Mouse (Mus musculus) kidney, adult 8-10 months (tissue): ENCODE measurements around the gene Nuak2.
A peak's percentile ranks its signal among the peaks of the same experiment; 100 is the strongest.
"Not testable (repeated sequence)": the region's sequence is repeated elsewhere in the genome, so short reads cannot be mapped to it uniquely, and the experiment has no call there.

Experiments
- DNase-seq, 2 experiments: peaks; one replicate each; pipeline ENCODE4 v3.0.0; 2022

The Nuak2 gene

GRCm38 (mm10) chr1:132315889-132316624, at the start of gene Nuak2:
TSS of gene Nuak2 (plus strand) at chr1:132316126.
- peak; percentile 96 to 97 for DNase-seq

- DNase-seq, result peak; percentile 23 to 56
Observed at GRCm38 (mm10) chr1:132266791-132267557, 49.0 kb upstream of the Nuak2 start.

- no peak for DNase-seq
Observed at GRCm38 (mm10) chr1:132267959-132268358, 48.0 kb upstream of the Nuak2 start.

GRCm38 (mm10) chr1:132268418-132269060, 47.4 kb upstream of the Nuak2 start:
- DNase-seq, result no peak

GRCm38 (mm10) chr1:132271237-132271636, 44.7 kb upstream of the Nuak2 start:
- no peak for DNase-seq

GRCm38 (mm10) chr1:132276694-132277093, 39.2 kb upstream of the Nuak2 start:
- DNase-seq, result no peak

- DNase-seq, result no peak
Observed at GRCm38 (mm10) chr1:132277124-132277523, 38.8 kb upstream of the Nuak2 start.

GRCm38 (mm10) chr1:132280636-132281035, 35.3 kb upstream of the Nuak2 start:
- not testable (repeated sequence) for DNase-seq

- no peak for DNase-seq
Observed at GRCm38 (mm10) chr1:132281523-132282176, 34.3 kb upstream of the Nuak2 start.

GRCm38 (mm10) chr1:132282177-132282536, 33.8 kb upstream of the Nuak2 start:
- no peak for DNase-seq

GRCm38 (mm10) chr1:132283018-132283417, 32.9 kb upstream of the Nuak2 start:
- no peak for DNase-seq

GRCm38 (mm10) chr1:132286735-132287134, 29.2 kb upstream of the Nuak2 start:
- DNase-seq, result no peak

GRCm38 (mm10) chr1:132287445-132287844, 28.5 kb upstream of the Nuak2 start:
- DNase-seq, result no peak

- no peak for DNase-seq
Observed at GRCm38 (mm10) chr1:132287991-132288451, 27.9 kb upstream of the Nuak2 start.

- DNase-seq, result no peak
Observed at GRCm38 (mm10) chr1:132289965-132290364, 26.0 kb upstream of the Nuak2 start.

- DNase-seq, result no peak
Observed at GRCm38 (mm10) chr1:132290921-132291675, 24.8 kb upstream of the Nuak2 start.

- DNase-seq, result no peak
Observed at GRCm38 (mm10) chr1:132291706-132292105, 24.2 kb upstream of the Nuak2 start.

- DNase-seq, result no peak
Observed at GRCm38 (mm10) chr1:132292318-132293129, 23.4 kb upstream of the Nuak2 start.

GRCm38 (mm10) chr1:132295506-132295905, 20.4 kb upstream of the Nuak2 start:
- DNase-seq, result no peak

- no peak for DNase-seq
Observed at GRCm38 (mm10) chr1:132296051-132296450, 19.9 kb upstream of the Nuak2 start.

GRCm38 (mm10) chr1:132298425-132298800, 17.5 kb upstream of the Nuak2 start, which contains the start of gene Klhdc8a:
TSS of gene Klhdc8a (plus strand) at chr1:132298626.
- DNase-seq, result peak in 1 of 2 experiments; percentile 62
